Mouse (Mus musculus): ENCODE measurements around the gene Pecam1. TPM values are rescaled to one million over a fixed set of nuclear protein-coding genes. Genes with fewer than 3 reads are reported as not detected.
"Not testable (repeated sequence)": the region's sequence is repeated elsewhere in the genome, so short reads cannot be mapped to it uniquely, and the experiment has no call there.

The Pecam1 gene
- polyA plus RNA-seq, 1 experiment from 2014 or later: 18.3 TPM

DNA sequence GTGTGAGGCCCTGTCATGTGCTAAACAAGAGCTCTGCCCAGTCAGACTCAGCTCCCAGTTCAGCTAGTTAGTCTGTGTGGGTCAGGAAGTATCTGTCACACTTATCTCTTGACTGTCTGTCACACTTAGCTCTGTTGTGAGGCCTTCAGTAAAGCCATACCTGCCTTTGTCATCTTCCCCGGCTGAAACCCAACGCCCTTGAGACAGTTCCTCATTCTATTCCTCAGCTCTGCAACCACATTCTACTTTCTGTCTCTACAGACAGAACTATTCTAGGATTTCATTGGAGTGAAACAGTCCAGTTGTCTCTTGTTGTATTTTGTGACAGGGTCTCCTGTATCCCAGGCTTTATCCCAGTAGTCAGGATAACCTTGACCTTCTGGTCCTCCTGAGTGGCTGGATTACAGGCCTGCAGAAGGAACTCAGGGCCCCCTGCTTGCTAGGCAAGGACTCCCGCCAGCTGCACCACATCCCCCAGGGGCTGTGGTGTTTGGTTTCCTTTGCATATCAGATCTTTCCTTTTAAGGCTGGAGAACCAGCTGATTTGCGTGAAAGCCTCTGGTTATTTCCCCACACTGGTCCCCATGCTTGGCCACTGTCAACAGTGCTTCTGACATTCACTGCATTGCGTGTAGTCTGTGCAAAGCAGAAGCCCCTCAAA, 11.8 kb upstream of the Pecam1 start:
- peaks cover 30% of the 10 kb centered on the region for H3K36me3 ChIP-seq
- no peaks in the 10 kb centered on the region for H3K9me3 ChIP-seq
- peak overlapping the region; percentile 62; the same call in 1 of the 2 replicates for H3K27ac ChIP-seq
- peaks cover 15% of the 10 kb centered on the region for H3K4me1 ChIP-seq (replicated peaks)
- no peaks in the 10 kb centered on the region for H3K27me3 ChIP-seq (ENCODE audit: insufficient read depth, poor library complexity, severe bottlenecking)
- H3K4me3 ChIP-seq: no peak overlapping the region
- WGBS: 42% methylated on average over 5 of the region's 5 CpGs
- DNase-seq (ENCODE audit: low spot score): no peak

DNA sequence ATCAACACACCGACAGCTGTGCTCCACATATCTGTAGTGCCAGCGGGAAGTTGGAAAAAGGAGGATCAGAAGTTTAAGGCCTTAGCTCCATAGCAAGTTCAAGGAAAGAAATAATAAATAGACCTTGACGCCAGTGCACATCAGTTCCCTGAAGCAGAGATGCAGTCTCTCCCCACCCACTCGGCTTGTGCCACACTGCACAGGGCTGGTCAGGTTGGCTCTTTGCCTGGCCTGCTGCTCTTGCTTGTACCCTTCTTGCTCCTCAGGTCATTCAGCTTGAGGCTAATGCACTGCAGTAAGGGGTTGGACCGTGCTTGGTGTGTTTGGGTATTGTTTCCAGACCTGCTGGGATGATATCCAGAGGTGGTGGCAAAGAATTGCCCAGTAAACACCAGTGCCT, 10.1 kb upstream of the Pecam1 start:
- H3K27me3 ChIP-seq (ENCODE audit: insufficient read depth, poor library complexity, severe bottlenecking): no peaks in the 10 kb centered on the region
- WGBS: 92% methylated on average over 5 of the region's 5 CpGs
- H3K9me3 ChIP-seq: no peaks in the 10 kb centered on the region
- no peak overlapping the region for H3K4me3 ChIP-seq
- 0 out of 2 replicates have a peak overlapping the region, but pooled peaks have one; percentile 0 for H3K27ac ChIP-seq
- peaks cover 15% of the 10 kb centered on the region for H3K4me1 ChIP-seq (replicated peaks)
- peaks cover 14% of the 10 kb centered on the region for H3K36me3 ChIP-seq
- no peak for DNase-seq (ENCODE audit: low spot score)

DNA sequence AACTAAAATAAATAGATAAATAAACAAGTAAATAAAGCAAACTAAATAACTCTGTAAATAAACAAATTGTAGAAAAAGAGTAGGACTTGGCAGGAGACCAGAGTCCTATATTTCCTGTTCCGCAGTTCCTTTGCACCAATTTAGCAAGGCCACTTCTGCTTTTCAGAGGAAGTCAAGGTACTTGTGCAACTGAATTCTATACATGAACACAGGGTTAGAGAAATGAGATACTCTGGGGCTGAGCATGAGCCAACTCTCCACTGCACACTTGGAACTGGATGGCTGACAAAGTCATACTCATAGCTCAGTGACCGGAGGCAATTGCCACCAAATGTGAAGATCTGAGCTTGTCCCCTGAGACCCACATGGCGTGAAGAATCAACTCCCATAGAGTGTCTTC, 8.6 kb upstream of the Pecam1 start:
- DNase-seq (ENCODE audit: low spot score): no peak
- H3K36me3 ChIP-seq: 0 out of 2 replicates have a peak, but pooled peaks cover 3% of the 10 kb centered on the region
- H3K4me1 ChIP-seq (replicated peaks): peaks cover 15% of the 10 kb centered on the region
- no peak overlapping the region for H3K4me3 ChIP-seq
- 91% methylated on average over 3 of the region's 3 CpGs for WGBS
- H3K27ac ChIP-seq: no peak overlapping the region
- no peaks in the 10 kb centered on the region for H3K27me3 ChIP-seq (ENCODE audit: insufficient read depth, poor library complexity, severe bottlenecking)
- H3K9me3 ChIP-seq: no peaks in the 10 kb centered on the region

DNA sequence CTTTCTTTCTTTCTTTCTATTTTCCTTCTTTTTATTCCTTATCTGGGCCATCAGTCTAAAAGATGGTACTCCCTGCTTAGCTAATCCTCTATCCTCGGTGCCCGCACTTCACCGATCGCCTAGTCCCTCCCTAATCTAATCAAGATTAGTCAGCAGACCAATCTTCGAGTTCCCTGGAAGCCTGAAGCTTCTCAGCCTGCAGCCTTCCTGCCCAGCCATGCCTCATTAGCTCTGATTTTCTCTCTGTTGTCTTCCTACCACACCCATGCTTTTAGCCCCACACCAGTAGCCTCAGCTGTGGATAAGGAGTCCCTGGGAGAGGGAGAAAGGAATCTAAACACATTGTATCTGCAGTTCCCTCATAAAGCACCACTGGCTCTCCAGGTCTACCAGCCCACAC, 5.2 kb upstream of the Pecam1 start:
- Histone ChIP-seq H3K9me3 (no peaks in the 10 kb centered on the region), H3K27ac (no peak overlapping the region), H3K27me3 (ENCODE audit: insufficient read depth, poor library complexity, severe bottlenecking) (no peaks in the 10 kb centered on the region), H3K36me3 (no peaks in the 10 kb centered on the region), H3K4me1 (replicated peaks) (no peaks in the 10 kb centered on the region), H3K4me3 (no peak overlapping the region)
- 59% methylated on average over 5 of the region's 5 CpGs for WGBS
- no peak for DNase-seq (ENCODE audit: low spot score)

DNA sequence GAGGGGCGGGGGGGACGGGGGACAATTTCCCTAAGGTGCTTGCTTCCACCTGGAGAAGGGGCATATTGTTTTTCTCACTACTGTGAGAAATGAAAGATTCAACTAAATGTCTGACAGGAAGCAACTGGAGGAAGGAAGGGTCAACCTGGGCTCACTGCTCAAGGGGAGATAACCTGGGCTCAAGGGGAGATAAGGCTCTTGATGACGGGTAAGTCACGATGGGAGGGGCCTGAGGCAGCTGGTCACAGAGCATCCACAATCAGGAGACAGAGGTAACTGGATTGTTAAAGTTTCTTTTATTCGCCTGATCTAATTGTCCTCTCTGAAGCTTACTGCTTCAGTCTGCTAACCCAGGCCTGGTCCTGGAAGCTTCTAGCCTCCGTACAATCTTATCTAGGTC, 2.9 kb upstream of the Pecam1 start:
- WGBS: 86% methylated on average over 6 of the region's 6 CpGs
- no peak for DNase-seq (ENCODE audit: low spot score)
- H3K4me3 ChIP-seq: no peak overlapping the region
- H3K36me3 ChIP-seq: no peaks in the 10 kb centered on the region
- no peaks in the 10 kb centered on the region for H3K4me1 ChIP-seq (replicated peaks)
- H3K27me3 ChIP-seq (ENCODE audit: insufficient read depth, poor library complexity, severe bottlenecking): no peaks in the 10 kb centered on the region
- H3K27ac ChIP-seq: no peak overlapping the region
- no peaks in the 10 kb centered on the region for H3K9me3 ChIP-seq

DNA sequence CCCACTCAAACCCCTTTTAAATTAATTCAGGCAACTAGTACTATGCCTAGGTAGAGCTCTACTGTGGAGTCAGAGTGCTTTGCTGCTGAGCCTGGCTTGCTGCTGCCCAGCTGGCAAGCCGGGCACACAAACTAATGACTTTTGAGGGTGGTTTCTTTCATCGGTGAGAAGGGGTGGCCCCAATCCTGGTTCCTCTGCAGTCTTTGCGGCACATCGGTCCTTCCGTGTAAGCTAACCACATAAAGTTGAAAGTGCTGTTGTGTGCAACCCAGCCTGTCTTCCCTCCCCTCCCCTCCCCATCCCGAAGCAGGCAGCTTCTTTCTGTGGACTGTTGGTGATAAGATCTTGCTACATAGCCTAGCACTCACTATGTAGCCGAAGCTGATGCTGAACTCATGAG, 1.7 kb upstream of the Pecam1 start:
- Histone ChIP-seq H3K27ac (no peak overlapping the region), H3K4me3 (no peak overlapping the region), H3K27me3 (ENCODE audit: insufficient read depth, poor library complexity, severe bottlenecking) (no peaks in the 10 kb centered on the region), H3K9me3 (peaks cover 7% of the 10 kb centered on the region; the same call in 1 of the 2 replicates), H3K4me1 (replicated peaks) (no peaks in the 10 kb centered on the region), H3K36me3 (no peaks in the 10 kb centered on the region)
- 92% methylated on average over 7 of the region's 7 CpGs for WGBS
- no peak for DNase-seq (ENCODE audit: low spot score)

DNA sequence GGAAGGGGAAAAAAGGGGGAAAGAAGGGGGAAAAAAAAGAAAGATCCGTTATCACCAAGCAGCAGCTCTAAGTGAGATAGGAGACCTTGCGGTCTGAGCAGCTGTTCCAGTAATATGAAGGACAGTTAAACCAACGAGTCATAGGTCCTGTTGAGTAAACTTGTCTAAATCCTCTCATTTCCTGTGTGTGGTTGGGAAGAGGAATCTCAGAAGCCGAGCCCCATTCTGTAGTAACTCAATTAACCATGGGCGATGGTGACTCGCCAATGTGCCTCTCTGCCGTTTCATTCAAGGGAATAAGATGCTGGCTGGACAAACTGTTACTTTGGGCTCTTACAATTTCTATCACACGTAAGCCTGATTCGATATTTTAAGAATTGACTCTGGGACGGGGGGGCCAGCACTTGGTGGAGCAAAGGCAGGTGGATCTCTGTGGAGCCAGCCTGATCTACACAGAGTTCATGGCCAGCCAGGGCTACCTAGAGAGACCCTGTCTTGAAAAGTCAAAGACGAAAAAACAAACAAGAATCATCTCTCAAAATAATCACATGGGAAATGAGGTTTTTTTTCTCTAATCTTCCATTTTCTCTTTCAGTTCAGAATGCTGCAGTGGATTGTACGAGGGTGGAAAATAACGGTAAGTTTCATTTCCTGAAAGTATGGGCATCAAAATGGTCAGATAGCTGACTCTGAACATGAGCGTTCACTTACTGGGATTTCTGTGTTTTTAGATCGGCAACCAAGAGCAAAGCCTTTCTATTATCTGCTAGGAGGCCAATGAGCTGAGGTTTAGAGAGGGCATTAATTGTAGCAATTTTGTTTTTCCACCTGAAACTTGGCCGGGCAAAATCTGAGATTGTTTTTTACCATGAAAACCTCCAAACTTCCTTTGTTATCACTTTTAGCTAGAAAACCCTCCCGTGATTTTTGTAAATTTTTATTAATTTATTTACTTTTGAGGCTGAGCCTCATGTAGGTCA, 901 bp upstream of the Pecam1 start, which contains the start of gene Milr1:
TSS of gene Milr1 (plus strand) at position 188 of the 980 bp plus-strand sequence.
- no peak within 1 kb of the TSS for H3K4me3 ChIP-seq
- WGBS: 91% methylated on average over 17 of the region's 17 CpGs
- H3K27me3 ChIP-seq (ENCODE audit: insufficient read depth, poor library complexity, severe bottlenecking): no peaks in the 10 kb centered on the region
- H3K4me1 ChIP-seq (replicated peaks): no peaks in the 10 kb centered on the region
- H3K27ac ChIP-seq: no peak within 1 kb of the TSS
- H3K36me3 ChIP-seq: no peaks in the 10 kb centered on the region
- DNase-seq (ENCODE audit: low spot score): no peak
- peaks cover 9% of the 10 kb centered on the region; the same call in 1 of the 2 replicates for H3K9me3 ChIP-seq

DNA sequence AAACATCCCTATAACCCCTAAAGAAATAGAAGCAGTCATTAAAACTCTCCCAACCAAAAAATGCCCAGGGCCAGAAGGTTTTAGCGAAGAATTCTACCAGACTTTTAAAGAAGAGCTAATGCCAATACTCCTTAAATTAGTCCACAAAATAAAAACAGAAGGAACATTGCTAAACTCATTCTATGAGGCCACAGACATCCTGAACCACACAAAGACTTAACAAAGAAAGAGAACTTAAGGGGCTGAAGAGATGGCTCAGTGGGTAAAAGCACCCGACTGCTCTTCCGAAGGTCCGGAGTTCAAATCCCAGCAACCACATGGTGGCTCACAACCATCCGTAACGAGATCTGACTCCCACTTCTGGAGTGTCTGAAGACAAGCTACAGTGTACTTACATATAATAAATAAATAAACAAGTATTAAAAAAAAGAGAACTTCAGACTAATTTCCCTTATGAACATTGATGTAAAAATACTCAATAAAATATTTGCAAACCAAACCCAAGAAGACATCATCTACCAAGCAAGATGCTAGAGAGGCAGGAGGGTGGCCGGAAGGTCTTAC, 789 bp downstream of the Pecam1 start:
- not testable (repeated sequence) for DNase-seq (ENCODE audit: low spot score); H3K4me3 ChIP-seq; H3K27ac ChIP-seq; H3K36me3 ChIP-seq; H3K27me3 ChIP-seq (ENCODE audit: insufficient read depth, poor library complexity, severe bottlenecking); H3K4me1 ChIP-seq (replicated peaks); H3K9me3 ChIP-seq
- WGBS: 96% methylated on average over 7 of the region's 7 CpGs

DNA sequence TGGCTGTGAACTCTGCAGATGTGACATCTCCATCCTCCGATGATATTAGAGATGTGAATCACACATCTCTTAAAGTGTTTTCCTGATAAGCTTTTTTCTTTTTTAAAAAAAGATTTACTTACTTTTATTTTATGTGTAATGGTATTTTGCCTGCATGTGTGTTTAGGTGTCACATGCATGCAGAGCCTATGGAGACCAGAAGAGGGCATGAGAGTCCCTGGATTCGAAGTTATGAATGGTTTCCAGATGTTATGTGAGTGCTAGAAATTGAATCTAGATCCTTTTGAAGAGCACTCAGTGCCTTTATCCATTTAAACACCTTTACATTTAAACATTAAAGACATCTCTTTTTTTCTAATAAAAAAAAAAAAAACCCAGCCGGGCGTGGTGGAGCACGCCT, 5.5 kb downstream of the Pecam1 start:
- DNase-seq (ENCODE audit: low spot score): no peak

DNA sequence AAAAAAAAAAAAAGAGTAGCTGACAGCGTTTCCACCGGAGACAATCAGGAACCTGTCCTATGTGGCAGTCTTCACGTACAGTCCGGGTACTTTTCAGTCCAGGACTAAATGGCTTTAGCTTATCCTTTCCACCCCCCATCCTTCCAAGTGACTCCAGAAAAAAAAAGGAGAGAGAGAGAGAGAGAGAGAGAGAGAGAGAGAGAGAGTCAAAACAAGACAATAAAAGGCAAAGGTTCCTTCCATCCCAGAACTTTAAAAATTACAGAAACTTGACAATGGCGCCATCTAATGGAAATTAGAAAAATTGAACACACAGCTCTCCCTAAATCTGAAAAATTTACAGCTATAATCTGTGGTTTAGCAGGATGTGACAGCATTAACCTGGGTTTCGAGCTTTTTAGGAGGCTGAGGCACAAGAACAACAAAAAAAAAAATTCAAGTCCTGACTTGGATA, 8.0 kb downstream of the Pecam1 start:
- Histone ChIP-seq H3K36me3 (no peaks in the 10 kb centered on the region), H3K4me3 (no peak overlapping the region), H3K27ac (no peak overlapping the region), H3K27me3 (ENCODE audit: insufficient read depth, poor library complexity, severe bottlenecking) (peaks cover 9% of the 10 kb centered on the region), H3K9me3 (peaks cover 5% of the 10 kb centered on the region; the same call in 1 of the 2 replicates), H3K4me1 (replicated peaks) (peaks cover 13% of the 10 kb centered on the region)
- WGBS: 54% methylated on average over 6 of the region's 6 CpGs
- no peak for DNase-seq (ENCODE audit: low spot score)

More for the DNA sequence above, 5.5 kb downstream of the Pecam1 start:
- H3K27ac ChIP-seq: no peak overlapping the region
- 90% methylated on average over 5 of the region's 5 CpGs for WGBS
- no peaks in the 10 kb centered on the region for H3K27me3 ChIP-seq (ENCODE audit: insufficient read depth, poor library complexity, severe bottlenecking)
- no peaks in the 10 kb centered on the region for H3K36me3 ChIP-seq
- no peak overlapping the region for H3K4me3 ChIP-seq
- H3K4me1 ChIP-seq (replicated peaks): peaks cover 7% of the 10 kb centered on the region
- peaks cover 9% of the 10 kb centered on the region; the same call in 1 of the 2 replicates for H3K9me3 ChIP-seq

DNA sequence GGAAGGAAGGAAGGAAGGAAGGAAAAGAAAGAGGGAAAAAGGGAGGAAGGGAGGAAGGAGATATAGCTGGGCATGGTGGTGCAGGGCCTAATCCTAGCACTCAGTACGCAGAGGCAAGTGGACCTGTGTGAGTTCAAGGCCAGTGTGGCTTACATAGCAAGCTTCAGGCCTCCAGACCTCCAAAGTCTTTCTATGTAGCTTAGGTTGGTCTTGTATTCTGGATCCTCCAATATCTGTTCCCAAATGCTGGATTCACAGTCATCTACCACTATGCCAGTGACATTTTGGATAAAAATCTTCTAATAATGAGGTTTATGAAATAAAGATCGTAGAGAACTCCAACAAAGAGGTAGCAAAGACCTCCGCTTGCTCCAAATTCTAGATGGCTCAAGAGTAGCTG, 8.6 kb downstream of the Pecam1 start:
- 93% methylated on average over 3 of the region's 3 CpGs for WGBS
- peaks cover 19% of the 10 kb centered on the region for H3K4me1 ChIP-seq (replicated peaks)
- DNase-seq (ENCODE audit: low spot score): no peak
- no peak overlapping the region for H3K27ac ChIP-seq
- no peak overlapping the region for H3K4me3 ChIP-seq
- H3K36me3 ChIP-seq: no peaks in the 10 kb centered on the region
- no peaks in the 10 kb centered on the region for H3K9me3 ChIP-seq
- peaks cover 9% of the 10 kb centered on the region for H3K27me3 ChIP-seq (ENCODE audit: insufficient read depth, poor library complexity, severe bottlenecking)

DNA sequence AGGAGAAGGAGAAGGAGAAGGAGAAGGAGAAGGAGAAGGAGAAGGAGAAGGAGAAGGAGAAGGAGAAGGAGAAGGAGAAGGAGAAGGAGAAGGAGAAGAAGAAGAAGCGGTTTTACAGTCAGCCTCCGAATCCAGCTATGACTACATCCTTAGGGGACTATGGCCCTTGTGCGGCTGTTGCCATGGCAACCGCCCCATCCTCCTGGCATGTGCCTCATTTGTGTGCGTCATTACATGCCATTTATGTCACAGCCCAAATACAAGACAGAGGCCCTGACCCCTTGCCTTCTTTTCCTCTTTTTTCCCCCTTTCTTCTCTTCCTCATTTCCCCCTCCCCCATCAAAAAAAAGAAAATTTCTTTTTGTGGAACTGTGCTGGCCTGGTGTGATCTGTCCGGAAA, 9.2 kb downstream of the Pecam1 start:
- no peaks in the 10 kb centered on the region for H3K9me3 ChIP-seq
- no peak overlapping the region for H3K27ac ChIP-seq
- 43% methylated on average over 6 of the region's 6 CpGs for WGBS
- peak; percentile 60 for DNase-seq (ENCODE audit: low spot score)
- peaks cover 25% of the 10 kb centered on the region for H3K4me1 ChIP-seq (replicated peaks)
- no peaks in the 10 kb centered on the region for H3K36me3 ChIP-seq
- no peak overlapping the region for H3K4me3 ChIP-seq
- H3K27me3 ChIP-seq (ENCODE audit: insufficient read depth, poor library complexity, severe bottlenecking): peaks cover 9% of the 10 kb centered on the region
